Mouse (Mus musculus) embryo, embryonic 11 days (tissue): ENCODE measurements around the gene Mreg.
"Not testable (repeated sequence)": the region's sequence is repeated elsewhere in the genome, so short reads cannot be mapped to it uniquely, and the experiment has no call there.

Source experiments
- DNase-seq: peaks from one replicate; pipeline ENCODE4 v3.0.0-alpha.2; 2015

Mreg gene

GRCm38 (mm10) chr1:72211701-72212699 is at the start of gene Mreg:
Gene Mreg (minus strand): TSS chr1:72212307.
- peak; percentile 86 for DNase-seq

- no peak for DNase-seq
Observed at GRCm38 (mm10) chr1:72256381-72257256, 44.5 kb upstream of the Mreg start.

- peak; percentile 43 for DNase-seq
Observed at GRCm38 (mm10) chr1:72255854-72256175, 43.7 kb upstream of the Mreg start.

GRCm38 (mm10) chr1:72255062-72255853 is 43.2 kb upstream of the Mreg start:
- peak; percentile 93 for DNase-seq

GRCm38 (mm10) chr1:72254545-72255061 is 42.5 kb upstream of the Mreg start:
- DNase-seq = peak; percentile 94

GRCm38 (mm10) chr1:72253881-72254491 is 41.9 kb upstream of the Mreg start:
- peak; percentile 43 for DNase-seq

- no peak for DNase-seq
Observed at GRCm38 (mm10) chr1:72251806-72252205, 39.7 kb upstream of the Mreg start.

GRCm38 (mm10) chr1:72248226-72248737 is 36.2 kb upstream of the Mreg start:
- not testable (repeated sequence) for DNase-seq

GRCm38 (mm10) chr1:72244317-72245036 is 32.4 kb upstream of the Mreg start:
- DNase-seq = peak; percentile 89

GRCm38 (mm10) chr1:72243656-72244316 is 31.7 kb upstream of the Mreg start:
- DNase-seq = peak; percentile 98

- DNase-seq = no peak
Observed at GRCm38 (mm10) chr1:72242581-72243143, 30.6 kb upstream of the Mreg start.

GRCm38 (mm10) chr1:72239113-72239512 is 27.0 kb upstream of the Mreg start:
- DNase-seq = not testable (repeated sequence)

- DNase-seq = no peak
Observed at GRCm38 (mm10) chr1:72238016-72238580, 26.0 kb upstream of the Mreg start.

- DNase-seq = peak; percentile 74
Observed at GRCm38 (mm10) chr1:72237007-72237775, 25.1 kb upstream of the Mreg start.

- DNase-seq = peak; percentile 93
Observed at GRCm38 (mm10) chr1:72236363-72237006, 24.4 kb upstream of the Mreg start.

GRCm38 (mm10) chr1:72232592-72232991 is 20.5 kb upstream of the Mreg start:
- DNase-seq = not testable (repeated sequence)

GRCm38 (mm10) chr1:72228974-72229373 is 16.9 kb upstream of the Mreg start:
- DNase-seq = no peak

GRCm38 (mm10) chr1:72227546-72227945 is 15.4 kb upstream of the Mreg start:
- DNase-seq = no peak
